Mouse (Mus musculus) ES-Bruce4 (cell line): ENCODE measurements around the gene Ephb1.

ENCODE experiments used
- CTCF ChIP-seq: IDR thresholded peaks from one replicate; pipeline ENCODE4 v1.8.1; 2011; ENCODE audit warnings: low read depth, low read length
- POLR2A ChIP-seq: IDR thresholded peaks from one replicate; pipeline ENCODE4 v1.8.1; 2011; ENCODE audit warnings: low read length; ENCODE audit not compliant: insufficient read depth

DNA sequence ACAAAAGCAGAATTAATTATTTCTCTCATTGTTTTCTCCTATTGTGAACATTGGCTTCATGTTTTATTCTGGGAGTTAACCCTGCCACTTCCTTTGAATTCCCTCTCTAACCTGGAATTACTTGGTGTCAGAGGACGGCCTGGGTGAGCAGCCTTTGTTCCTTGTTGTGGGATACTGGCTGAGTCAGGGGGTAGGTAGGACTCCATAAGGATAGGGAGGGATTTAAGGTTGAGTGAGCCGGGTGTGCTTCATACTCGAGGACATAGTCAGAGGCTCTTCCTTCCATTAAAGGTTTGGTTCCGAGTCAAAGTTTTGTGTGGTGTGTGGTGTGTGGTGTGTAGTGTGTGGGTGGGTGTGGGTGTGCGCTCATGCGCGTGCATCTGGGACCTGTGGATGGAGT lies 324.8 kb downstream of the Ephb1 start:
- TF ChIP-seq CTCF (no peak), POLR2A (no peak)
